Mouse (Mus musculus) spleen, adult 2 months (tissue): ENCODE measurements around the gene Hic1. TPM values are rescaled to one million over a fixed set of nuclear protein-coding genes. Genes with fewer than 3 reads are reported as not detected.

ENCODE experiments used
- DNase-seq, 2 experiments: peaks; one replicate each; pipeline versions ENCODE4 v3.0.0 to v3.0.0-alpha.2; 2012 to 2021; ENCODE audit warnings: low spot score in 2 of 2, low read depth in 1 of 2
- H3K27ac ChIP-seq: fragments of 200-500 bp; 2 replicates; pipeline ENCODE4 v1.5.1; 2012; ENCODE audit warnings: low read length, inconsistent platforms; ENCODE audit not compliant: insufficient read depth
- H3K27me3 ChIP-seq: fragments of 200-500 bp; 2 replicates; pipeline ENCODE4 v1.6.1; 2012; ENCODE audit warnings: mild to moderate bottlenecking, moderate library complexity, low read length, inconsistent platforms; ENCODE audit not compliant: control insufficient read depth, insufficient read depth
- H3K36me3 ChIP-seq: fragments of 200-500 bp; 2 replicates; pipeline ENCODE4 v1.6.1; 2012; ENCODE audit warnings: mild to moderate bottlenecking, low read length, inconsistent platforms; ENCODE audit not compliant: control insufficient read depth, insufficient read depth
- H3K4me1 ChIP-seq: fragments of 200-500 bp; 2 replicates; pipeline ENCODE4 v1.6.1; 2011; ENCODE audit warnings: inconsistent platforms; ENCODE audit not compliant: control insufficient read depth, insufficient read depth, insufficient read length
- H3K4me3 ChIP-seq: fragments of 200-500 bp; 2 replicates; pipeline ENCODE4 v1.5.1; 2011; ENCODE audit warnings: mild to moderate bottlenecking, inconsistent platforms; ENCODE audit not compliant: insufficient read depth, insufficient read length; ENCODE audit errors: extremely low read depth
- CTCF ChIP-seq: fragments of 200-500 bp; IDR thresholded peaks from 2 replicates; pipeline ENCODE4 v1.5.1; 2011; ENCODE audit warnings: mild to moderate bottlenecking, inconsistent platforms; ENCODE audit not compliant: insufficient read depth, insufficient read length, insufficient replicate concordance; ENCODE audit errors: extremely low read depth
- POLR2A ChIP-seq: fragments of 200-500 bp; IDR thresholded peaks from 2 replicates; pipeline ENCODE4 v1.6.1; 2011; ENCODE audit warnings: low read depth, low read length, inconsistent platforms
- WGBS: fragments of 180-500 bp; shearing (Covaris S2); methylation state at CpG from one replicate; pipeline ENCODE4 v1.1.7; 2018; 5-methylcytosine and 5-hydroxymethylcytosine counted together
- polyA plus RNA-seq: library from polyadenylated mRNA; depleted of rRNA; stranded (reverse); fragments of >200 nt; gene quantifications from 2 replicates; pipeline ENCODE4 v1.2.3, GENCODE M21; 2012

Gene Hic1
- polyA plus RNA-seq, 1 experiment: 9.2 TPM

GRCm38 (mm10) chr11:75198792-75199191, 29.5 kb upstream of the Hic1 start:
- H3K4me1 ChIP-seq: peaks cover 13% of the 10 kb centered on the region
- no peak overlapping the region for H3K4me3 ChIP-seq
- 93% methylated on average over 4 of the region's 4 CpGs for WGBS
- H3K27me3 ChIP-seq: peaks cover 10% of the 10 kb centered on the region
- TF ChIP-seq CTCF (no peak), POLR2A (no peak)
- no peak for DNase-seq
- H3K36me3 ChIP-seq: no peaks in the 10 kb centered on the region
- no peak overlapping the region for H3K27ac ChIP-seq

GRCm38 (mm10) chr11:75197956-75198355, 28.6 kb upstream of the Hic1 start:
- H3K4me3 ChIP-seq: no peak overlapping the region
- TF ChIP-seq CTCF (no peak), POLR2A (no peak)
- no peak overlapping the region for H3K27ac ChIP-seq
- WGBS: 57% methylated on average over 7 of the region's 7 CpGs
- DNase-seq: no peak
- peaks cover 13% of the 10 kb centered on the region for H3K4me1 ChIP-seq
- peaks cover 13% of the 10 kb centered on the region for H3K27me3 ChIP-seq
- H3K36me3 ChIP-seq: no peaks in the 10 kb centered on the region

- DNase-seq: no peak
- H3K36me3 ChIP-seq: no peaks in the 10 kb centered on the region
- H3K4me3 ChIP-seq: no peak overlapping the region
- H3K27me3 ChIP-seq: peaks cover 13% of the 10 kb centered on the region
- 73% methylated on average over 6 of the region's 6 CpGs for WGBS
- TF ChIP-seq POLR2A: no peak
- no peak for TF ChIP-seq CTCF
- peaks cover 13% of the 10 kb centered on the region for H3K4me1 ChIP-seq
- no peak overlapping the region for H3K27ac ChIP-seq
These were observed 26.8 kb upstream of the Hic1 start for GRCm38 (mm10) chr11:75196131-75196530.

- no peak overlapping the region for H3K27ac ChIP-seq
- peak overlapping the region; percentile 64 for H3K4me3 ChIP-seq
- H3K4me1 ChIP-seq: peaks cover 13% of the 10 kb centered on the region
- TF ChIP-seq CTCF: 0 out of 2 replicates have a peak, but pooled peaks have one; percentile 5
- no peak for TF ChIP-seq POLR2A
- peaks cover 13% of the 10 kb centered on the region for H3K27me3 ChIP-seq
- WGBS: 2% methylated on average over 39 of the region's 39 CpGs
- DNase-seq: peak in 1 of 2 experiments; percentile 47
- H3K36me3 ChIP-seq: no peaks in the 10 kb centered on the region
These were observed 25.6 kb upstream of the Hic1 start for GRCm38 (mm10) chr11:75194850-75195461.

GRCm38 (mm10) chr11:75194121-75194849, 25.0 kb upstream of the Hic1 start:
- Histone ChIP-seq H3K4me3 (peak overlapping the region; percentile 64), H3K36me3 (no peaks in the 10 kb centered on the region), H3K27me3 (peaks cover 13% of the 10 kb centered on the region), H3K27ac (peak overlapping the region; percentile 28), H3K4me1 (peaks cover 16% of the 10 kb centered on the region)
- DNase-seq: no peak
- no peak for TF ChIP-seq CTCF
- TF ChIP-seq POLR2A: no peak
- WGBS: 1% methylated on average over 52 of the region's 52 CpGs

GRCm38 (mm10) chr11:75193256-75194071, 24.1 kb upstream of the Hic1 start, which contains the start of gene Rtn4rl1:
Gene Rtn4rl1, plus strand, starts transcription at chr11:75193783.
- no peak for TF ChIP-seq CTCF
- no peak for TF ChIP-seq POLR2A
- peaks cover 13% of the 10 kb centered on the region for H3K27me3 ChIP-seq
- H3K36me3 ChIP-seq: no peaks in the 10 kb centered on the region
- peak; percentile 35 to 66 for DNase-seq
- H3K4me1 ChIP-seq: peaks cover 13% of the 10 kb centered on the region
- H3K4me3 ChIP-seq: peak within 1 kb of the TSS; percentile 64
- H3K27ac ChIP-seq: peak within 1 kb of the TSS; percentile 28
- under 1% methylated on average over 82 of the region's 84 CpGs for WGBS
